Mouse (Mus musculus) myocyte (in vitro differentiated cells): ENCODE results near the gene Kcnc1. TPM values are rescaled to one million over a fixed set of nuclear protein-coding genes. Genes with fewer than 3 reads are reported as not detected.

Source experiments
- H3K27me3 ChIP-seq: one replicate; pipeline ENCODE4 v1.6.1; 2011; ENCODE audit not compliant: control insufficient read depth, insufficient read depth, insufficient read length
- H3K36me3 ChIP-seq: one replicate; pipeline ENCODE4 v1.6.1; 2011; ENCODE audit not compliant: control insufficient read depth, insufficient read depth
- H3K4me2 ChIP-seq: one replicate; pipeline ENCODE4 v1.6.1; 2011; ENCODE audit warnings: low read depth, control low read depth
- H3K4me3 ChIP-seq: one replicate; pipeline ENCODE4 v1.5.1; 2011; ENCODE audit warnings: mild to moderate bottlenecking, control low read depth, moderate library complexity
- H3K79me2 ChIP-seq: one replicate; pipeline ENCODE4 v1.6.1; 2011; ENCODE audit not compliant: control insufficient read depth, insufficient read depth
- H3ac ChIP-seq: one replicate; pipeline ENCODE4 v1.6.1; 2011; ENCODE audit not compliant: control insufficient read depth, insufficient read length
- CEBPB ChIP-seq: IDR thresholded peaks from 2 replicates; pipeline ENCODE4 v1.6.1; 2011; ENCODE audit warnings: mild to moderate bottlenecking, moderate library complexity; ENCODE audit not compliant: poor library complexity, insufficient read depth, severe bottlenecking
- E2F4 ChIP-seq: IDR thresholded peaks from one replicate; pipeline ENCODE4 v1.6.1; 2011; ENCODE audit warnings: mild to moderate bottlenecking, control low read depth, moderate library complexity; ENCODE audit not compliant: insufficient read depth
- MAX ChIP-seq: IDR thresholded peaks from one replicate; pipeline ENCODE4 v1.6.1; 2011; ENCODE audit warnings: low read depth, mild to moderate bottlenecking, control low read depth
- MYOD1 ChIP-seq, 3 experiments: IDR thresholded peaks; one replicate each; pipeline ENCODE4 v1.6.1; 2011; ENCODE audit warnings: control low read depth in 2 of 3, low read depth in 2 of 3, mild to moderate bottlenecking in 2 of 3, moderate library complexity in 1 of 3; ENCODE audit not compliant: insufficient read length in 2 of 3, control insufficient read depth in 1 of 3
- MYOG ChIP-seq, 3 experiments: IDR thresholded peaks; one replicate each; pipeline ENCODE4 v1.6.1; 2011; ENCODE audit warnings: control low read depth in 2 of 3, low read depth in 2 of 3, mild to moderate bottlenecking in 2 of 3; ENCODE audit not compliant: insufficient read length in 2 of 3, control insufficient read depth in 1 of 3, insufficient read depth in 1 of 3
- POLR2A ChIP-seq: IDR thresholded peaks from one replicate; pipeline ENCODE4 v1.6.1; 2011; ENCODE audit warnings: low read depth, mild to moderate bottlenecking, control low read depth, moderate library complexity; ENCODE audit not compliant: insufficient read length
- POLR2AphosphoS2 ChIP-seq: IDR thresholded peaks from one replicate; pipeline ENCODE4 v1.6.1; 2011; ENCODE audit warnings: low read depth, control low read depth; ENCODE audit not compliant: insufficient read length
- REST ChIP-seq: IDR thresholded peaks from one replicate; pipeline ENCODE4 v1.6.1; 2011; ENCODE audit warnings: mild to moderate bottlenecking, control low read depth, moderate library complexity; ENCODE audit not compliant: insufficient read depth, insufficient read length
- SRF ChIP-seq: IDR thresholded peaks from one replicate; pipeline ENCODE4 v1.6.1; 2011; ENCODE audit warnings: low read depth; ENCODE audit not compliant: control insufficient read depth, insufficient read length
- TCF12 ChIP-seq: IDR thresholded peaks from one replicate; pipeline ENCODE4 v1.6.1; 2011; ENCODE audit warnings: mild to moderate bottlenecking, control low read depth; ENCODE audit not compliant: poor library complexity, insufficient read depth, severe bottlenecking
- TCF3 ChIP-seq: IDR thresholded peaks from one replicate; pipeline ENCODE4 v1.6.1; 2011; ENCODE audit warnings: low read depth, control low read depth; ENCODE audit not compliant: insufficient read length
- USF1 ChIP-seq: IDR thresholded peaks from one replicate; pipeline ENCODE4 v1.6.1; 2011; ENCODE audit warnings: low read depth, mild to moderate bottlenecking, control low read depth, moderate library complexity
- polyA plus RNA-seq: library from polyadenylated mRNA; unstranded; fragments of >200 nt; fragmentation: generic; extraction: Trizol; gene quantifications from one replicate; pipeline ENCODE4 v1.2.1, GENCODE M21; 2012; ENCODE audit warnings: missing spikeins

Gene Kcnc1
- polyA plus RNA-seq, 1 experiment, result 0.07 TPM

DNA sequence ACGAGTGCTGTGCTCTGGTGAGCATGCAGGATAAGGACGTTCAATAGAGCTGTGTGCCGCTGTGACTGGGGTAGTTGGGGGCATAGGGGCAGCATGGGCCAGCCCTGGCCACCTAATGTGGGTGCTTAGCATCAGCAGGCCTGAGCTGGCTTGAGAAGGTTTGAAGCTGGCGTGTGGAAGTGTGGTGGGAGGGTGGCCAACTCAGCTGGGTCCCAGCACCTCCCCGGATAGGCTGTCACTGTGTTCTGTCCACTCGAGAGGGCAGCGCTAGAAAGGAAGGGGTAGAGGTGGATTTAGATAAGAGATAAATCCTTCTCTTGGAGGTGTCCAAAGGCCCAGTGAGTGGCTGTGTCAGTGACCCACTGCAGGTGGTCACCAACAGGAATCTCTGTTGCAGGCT is 21.2 kb downstream of the Kcnc1 start:
- no peak for TF ChIP-seq SRF
- no peak for TF ChIP-seq TCF12
- no peak for TF ChIP-seq TCF3
- no peak for TF ChIP-seq CEBPB
- TF ChIP-seq MYOG (IDR thresholded peaks at IDR 0.05; ENCODE audit: control insufficient read depth in 1 of 3, insufficient read depth in 1 of 3, insufficient read length in 2 of 3, low read depth in 2 of 3), result no peak
- no peak for TF ChIP-seq POLR2AphosphoS2
- TF ChIP-seq POLR2A, result no peak
- no peak for TF ChIP-seq USF1
- no peak for TF ChIP-seq MYOD1 (IDR thresholded peaks at IDR 0.05; ENCODE audit: control insufficient read depth in 1 of 3, insufficient read length in 2 of 3, low read depth in 2 of 3)
- no peak for TF ChIP-seq MAX
- no peak for TF ChIP-seq REST
- TF ChIP-seq E2F4, result no peak
- no peaks in the 10 kb centered on the region for H3K36me3 ChIP-seq
- no peak overlapping the region for H3K4me2 ChIP-seq
- H3K79me2 ChIP-seq, result no peaks in the 10 kb centered on the region
- H3K4me3 ChIP-seq, result no peak overlapping the region
- no peak overlapping the region for H3ac ChIP-seq
- H3K27me3 ChIP-seq, result peaks cover 80% of the 10 kb centered on the region

DNA sequence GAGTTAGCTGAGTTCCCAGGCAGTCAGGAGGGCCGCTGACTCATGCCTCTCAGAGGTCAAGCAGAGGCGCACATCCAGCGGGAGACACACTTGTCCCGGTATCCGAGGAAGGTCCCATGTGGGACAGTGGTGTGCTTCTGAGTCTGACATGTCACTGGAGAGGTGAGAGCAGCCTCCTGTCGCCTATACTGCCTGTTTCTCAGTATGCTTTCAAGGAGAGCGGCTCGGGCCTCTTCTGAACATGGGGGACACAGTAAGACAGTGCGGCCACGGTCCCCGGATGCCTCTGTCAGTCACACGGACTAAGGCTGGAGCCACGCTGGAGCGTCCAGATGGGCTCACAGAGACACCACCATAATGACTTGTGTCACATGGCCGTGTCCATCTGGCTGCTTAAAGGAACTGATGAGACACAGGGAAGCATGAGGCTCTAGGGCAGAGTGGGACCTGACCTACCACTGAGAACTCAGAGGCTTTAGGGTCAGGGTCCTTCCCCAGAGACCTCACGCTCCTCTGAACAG is 21.9 kb downstream of the Kcnc1 start:
- TF ChIP-seq MAX (no peak), TCF3 (no peak), POLR2AphosphoS2 (no peak), E2F4 (no peak)
- Histone ChIP-seq H3K4me3 (no peak overlapping the region), H3K4me2 (no peak overlapping the region), H3K79me2 (no peaks in the 10 kb centered on the region), H3ac (no peak overlapping the region), H3K36me3 (no peaks in the 10 kb centered on the region), H3K27me3 (peaks cover 78% of the 10 kb centered on the region)

DNA sequence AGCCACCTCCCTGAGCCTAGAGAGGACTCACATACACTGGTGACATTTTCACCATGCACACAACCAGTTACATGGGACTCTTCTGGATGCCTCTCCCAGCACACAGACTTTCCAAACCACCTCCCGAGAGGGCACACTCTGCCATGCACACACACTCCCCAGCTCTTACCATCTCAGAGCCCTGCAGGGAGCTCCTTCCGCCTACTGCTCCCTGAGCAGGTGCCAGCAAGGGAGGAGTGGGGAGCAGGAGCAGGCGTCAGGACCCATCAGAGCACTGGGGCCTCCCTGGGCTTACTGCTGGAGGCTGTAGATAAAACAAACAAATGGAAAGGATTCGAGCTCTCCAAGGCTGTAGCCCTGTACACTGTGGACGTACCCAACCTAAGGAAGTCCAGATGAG is 25.2 kb downstream of the Kcnc1 start:
- Histone ChIP-seq H3K4me3 (no peak overlapping the region), H3K36me3 (no peaks in the 10 kb centered on the region), H3ac (no peak overlapping the region), H3K4me2 (no peak overlapping the region), H3K27me3 (peaks cover 79% of the 10 kb centered on the region), H3K79me2 (no peaks in the 10 kb centered on the region)
- TF ChIP-seq MYOG (IDR thresholded peaks at IDR 0.05; ENCODE audit: control insufficient read depth in 1 of 3, insufficient read depth in 1 of 3, insufficient read length in 2 of 3, low read depth in 2 of 3) (no peak), TCF12 (no peak), MYOD1 (IDR thresholded peaks at IDR 0.05; ENCODE audit: control insufficient read depth in 1 of 3, insufficient read length in 2 of 3, low read depth in 2 of 3) (no peak), USF1 (no peak), TCF3 (no peak), POLR2A (no peak), MAX (no peak), REST (no peak), E2F4 (no peak)

DNA sequence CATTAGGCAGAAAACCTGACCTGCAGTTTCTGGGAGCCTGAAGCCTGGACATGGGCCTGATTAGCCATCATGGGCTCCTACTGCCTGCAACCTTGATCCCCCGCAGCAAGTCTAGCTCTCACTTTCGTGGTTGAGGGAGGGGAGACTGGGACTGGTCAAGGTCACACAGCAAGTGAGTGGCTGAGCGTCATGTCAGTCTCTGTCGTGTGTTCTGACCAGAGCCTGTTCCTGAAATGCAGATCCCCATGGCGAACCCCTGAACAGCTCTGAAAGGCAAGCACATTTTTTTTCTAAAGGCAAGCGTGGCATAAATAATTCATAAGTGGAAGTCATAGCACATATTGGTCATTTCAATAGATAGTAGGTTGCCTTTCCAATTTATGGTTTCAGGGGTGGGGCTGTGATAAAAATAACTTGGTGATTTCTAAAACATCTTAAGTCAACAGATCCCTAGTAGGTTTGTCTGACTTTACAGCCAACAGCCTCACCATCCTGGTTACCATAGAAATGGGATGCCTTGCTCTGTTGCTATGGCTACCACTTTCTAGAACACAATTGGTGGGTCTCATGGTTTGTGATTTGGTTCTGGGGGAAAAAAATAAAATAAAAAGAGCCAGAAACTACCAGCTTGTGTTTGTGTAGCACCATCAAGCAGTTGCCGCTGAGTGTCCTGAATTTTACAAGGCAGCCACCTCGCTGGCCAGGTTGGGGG is 25.9 kb downstream of the Kcnc1 start:
- Histone ChIP-seq H3K27me3 (peaks cover 78% of the 10 kb centered on the region), H3K4me3 (no peak overlapping the region), H3K79me2 (no peaks in the 10 kb centered on the region), H3K36me3 (no peaks in the 10 kb centered on the region), H3ac (no peak overlapping the region), H3K4me2 (no peak overlapping the region)
- TF ChIP-seq USF1 (no peak), MYOD1 (IDR thresholded peaks at IDR 0.05; ENCODE audit: control insufficient read depth in 1 of 3, insufficient read length in 2 of 3, low read depth in 2 of 3) (no peak), REST (no peak), TCF12 (no peak), POLR2AphosphoS2 (no peak), MAX (no peak), POLR2A (no peak), CEBPB (no peak), SRF (no peak), MYOG (IDR thresholded peaks at IDR 0.05; ENCODE audit: control insufficient read depth in 1 of 3, insufficient read depth in 1 of 3, insufficient read length in 2 of 3, low read depth in 2 of 3) (no peak), E2F4 (no peak)

DNA sequence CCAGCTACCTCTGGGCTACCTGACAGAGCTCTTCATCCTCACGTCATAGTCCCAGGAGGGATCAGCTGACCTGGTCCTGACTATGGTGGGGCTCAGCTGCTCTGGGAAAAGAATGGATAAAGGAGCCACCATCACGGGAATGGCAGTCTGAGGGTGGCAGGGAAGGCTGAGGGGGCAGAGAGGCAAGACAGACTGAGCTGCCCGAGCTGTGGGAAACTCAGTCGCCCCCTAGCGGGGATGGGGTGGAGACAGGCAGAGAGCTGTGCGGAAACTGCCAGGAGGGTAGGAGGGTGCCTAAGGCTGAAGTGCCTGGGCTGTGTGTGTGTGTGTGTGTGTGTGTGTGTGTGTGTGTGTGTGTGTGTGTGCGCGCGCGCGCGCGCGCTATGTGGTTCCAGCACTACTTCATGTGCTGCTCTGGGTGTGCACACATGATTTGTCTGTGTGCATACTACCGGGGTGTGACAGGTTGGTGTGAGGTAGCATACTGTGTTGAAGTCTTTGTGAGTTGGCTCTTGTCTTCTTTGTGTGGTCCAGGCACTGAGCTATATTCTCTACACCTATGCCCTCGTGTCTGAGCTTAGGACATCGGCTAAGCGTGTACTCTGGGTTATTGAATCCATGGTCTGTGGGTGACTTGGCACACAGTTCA is 26.6 kb downstream of the Kcnc1 start:
- Histone ChIP-seq H3K36me3 (no peaks in the 10 kb centered on the region), H3K4me2 (no peak overlapping the region), H3K27me3 (peaks cover 80% of the 10 kb centered on the region), H3ac (no peak overlapping the region), H3K79me2 (no peaks in the 10 kb centered on the region), H3K4me3 (no peak overlapping the region)
- TF ChIP-seq MAX (no peak), TCF12 (no peak), USF1 (no peak), TCF3 (no peak), MYOG (IDR thresholded peaks at IDR 0.05; ENCODE audit: control insufficient read depth in 1 of 3, insufficient read depth in 1 of 3, insufficient read length in 2 of 3, low read depth in 2 of 3) (no peak), CEBPB (no peak), REST (no peak), POLR2AphosphoS2 (no peak), MYOD1 (IDR thresholded peaks at IDR 0.05; ENCODE audit: control insufficient read depth in 1 of 3, insufficient read length in 2 of 3, low read depth in 2 of 3) (no peak), E2F4 (no peak), POLR2A (no peak), SRF (no peak)
